Mouse (Mus musculus): Measurements from ENCODE around the gene Atxn2.

GRCm38 (mm10) chr5:121791026-121791425, 79.9 kb downstream of the Atxn2 start:
- TF ChIP-seq POLR2A (IDR thresholded peaks at IDR 0.05; ENCODE audit: control insufficient read depth, extremely low read depth, insufficient read depth, low read length, poor library complexity) (no peak), CTCF (IDR thresholded peaks at IDR 0.05; ENCODE audit: borderline replicate concordance, control insufficient read depth, extremely low read depth, insufficient read depth, low read length, poor library complexity) (no peak)

Measured in thymus, adult 2 months (tissue).